Mouse (Mus musculus) liver, adult 2 months (tissue): ENCODE measurements around the gene Tmtc4.

Experiments
- CTCF ChIP-seq: fragments of 200-500 bp; IDR thresholded peaks from 2 replicates; pipeline ENCODE4 v1.5.1; 2011; ENCODE audit warnings: low read depth, low read length, control low read depth
- POLR2A ChIP-seq: fragments of 200-500 bp; IDR thresholded peaks from 2 replicates; pipeline ENCODE4 v1.6.1; 2011; ENCODE audit warnings: low read length, control low read depth; ENCODE audit not compliant: insufficient read depth; ENCODE audit errors: extremely low read depth

DNA sequence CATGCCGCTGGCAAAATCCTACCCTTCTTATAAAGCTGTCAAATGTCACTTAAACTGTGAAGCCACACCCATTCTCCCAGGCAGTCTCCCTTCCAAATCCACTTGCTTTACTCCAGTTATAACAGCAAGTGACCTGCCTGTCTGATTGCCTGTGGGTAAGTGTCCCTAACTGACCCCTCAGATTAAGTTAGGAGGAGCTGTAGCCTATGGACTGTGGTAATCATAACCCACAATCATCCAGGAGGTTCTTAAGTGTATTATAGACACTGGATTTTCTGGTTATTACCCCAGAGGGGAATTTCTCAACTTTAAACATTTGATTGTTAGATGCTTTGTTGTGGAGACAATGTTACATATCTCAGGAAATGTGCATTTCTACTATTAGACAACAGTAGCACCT is 31.3 kb downstream of the Tmtc4 start:
- TF ChIP-seq POLR2A (no peak), CTCF (no peak)
